Mouse (Mus musculus) inflammation-experienced regulatory T-cells, adult 6 months (primary cell): ENCODE results near the gene Bpifb2. TPM values are rescaled to one million over a fixed set of nuclear protein-coding genes. Genes with fewer than 3 reads are reported as not detected.

ENCODE experiments used
- ATAC-seq: one replicate; pipeline ENCODE4 v1.8.0; 2017
- polyA plus RNA-seq, 3 experiments: library from polyadenylated mRNA; unstranded; fragments of 100-300 nt; shearing (Covaris generic); gene quantifications; one replicate each; pipeline ENCODE4 v1.2.1; 2017

The Bpifb2 gene
- polyA plus RNA-seq, 3 experiments from 2014 or later, result not detected

GRCm38 (mm10) chr2:153933311-153933710, 58.5 kb downstream of the Bpifb2 start:
- ATAC-seq, result no peak

DNA sequence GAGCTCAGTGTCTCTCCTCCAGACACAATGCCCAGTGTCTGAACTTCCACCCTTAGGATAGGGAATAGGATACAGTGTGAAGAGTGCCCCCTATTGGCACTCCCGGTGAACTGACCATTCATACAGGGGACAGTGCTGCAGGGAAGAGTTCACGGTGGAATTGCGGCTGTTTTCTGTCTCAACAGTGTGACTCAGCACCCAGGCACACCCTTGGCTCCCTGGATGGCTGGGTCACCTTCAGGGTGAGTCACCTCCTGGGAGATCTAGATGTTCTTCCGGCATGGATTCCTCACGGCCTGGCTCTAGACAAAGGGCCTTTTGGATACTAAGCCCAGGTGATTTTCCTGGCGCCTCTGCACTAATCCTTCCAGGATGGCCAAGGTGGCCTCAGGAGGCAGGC, 60.5 kb downstream of the Bpifb2 start:
- no peak for ATAC-seq

GRCm38 (mm10) chr2:153937843-153938242, 63.0 kb downstream of the Bpifb2 start, which contains the start of gene Bpifb4:
Bpifb4 (plus strand) TSS chr2:153938212.
- no peak for ATAC-seq

DNA sequence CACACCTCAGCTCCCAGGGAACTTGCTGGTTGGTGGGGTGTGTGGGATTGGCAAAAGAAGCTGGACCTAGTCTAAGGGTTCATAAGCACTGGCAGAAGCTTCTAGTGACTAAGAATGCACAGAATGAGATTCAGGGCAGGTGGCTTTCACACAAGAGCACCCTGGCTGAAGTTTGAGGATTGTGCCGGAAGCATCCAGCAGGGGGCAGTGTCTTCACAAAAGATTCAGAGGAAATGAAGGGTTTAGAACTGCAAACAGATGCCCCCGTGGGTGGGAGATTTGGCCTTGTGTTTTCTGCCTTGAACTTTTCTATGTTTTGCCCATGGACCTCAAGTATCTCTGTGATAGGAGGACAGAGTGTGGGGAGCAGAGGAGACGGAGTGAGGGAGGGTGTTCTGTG, 68.7 kb downstream of the Bpifb2 start:
- no peak for ATAC-seq

- no peak for ATAC-seq
Measured at GRCm38 (mm10) chr2:153944567-153944966, 69.7 kb downstream of the Bpifb2 start.

Other genes starting within 250 kb of the Bpifb2 start
- 100 to 1,000 TPM; 102 to 138 (median 121) TPM for gene Commd7, start 242.3 kb upstream of the Bpifb2 start, polyA plus RNA-seq
- gene Dnmt3b, start 225.6 kb upstream of the Bpifb2 start, polyA plus RNA-seq, result 1 to 10 TPM; 1.5 to 4.8 (median 3.7) TPM
- gene Dnmt3c, start 178.4 kb upstream of the Bpifb2 start, polyA plus RNA-seq, result not detected
- gene Mapre1, start 133.8 kb upstream of the Bpifb2 start, polyA plus RNA-seq, result 100 to 1,000 TPM; 267 to 340 (median 269) TPM
- gene Efcab8, start 95.1 kb upstream of the Bpifb2 start, polyA plus RNA-seq, result under 1 TPM in 2 of 3 experiments, not detected in 1; 0.21 to 0.38 TPM
- gene Sun5, start 4.0 kb upstream of the Bpifb2 start, polyA plus RNA-seq, result not detected
- gene Bpifb6, start 25.3 kb downstream of the Bpifb2 start, polyA plus RNA-seq, result not detected
- not detected for gene Bpifb3, start 43.2 kb downstream of the Bpifb2 start, polyA plus RNA-seq
- gene Bpifb4, start 63.2 kb downstream of the Bpifb2 start, polyA plus RNA-seq, result not detected
- gene Bpifa6, start 99.9 kb downstream of the Bpifb2 start, polyA plus RNA-seq, result not detected
- gene Bpifa2, start 133.2 kb downstream of the Bpifb2 start, polyA plus RNA-seq, result not detected